Mouse (Mus musculus): ENCODE data around the gene Orai3. TPM values are rescaled to one million over a fixed set of nuclear protein-coding genes. Genes with fewer than 3 reads are reported as not detected.
"Not testable (repeated sequence)": the region's sequence is repeated elsewhere in the genome, so short reads cannot be mapped to it uniquely, and the experiment has no call there.

Gene Orai3
- 10 to 100 TPM; 19.8 to 22.5 TPM for total RNA-seq (2021)
- long read RNA-seq, experiment 1, transcript Orai3-201 (2 exons, 1,996 nt) = major isoform, 24 of 24 reads
- long read RNA-seq, experiment 1, partial matches to known transcripts = 0 of 24 reads
- long read RNA-seq, experiment 1, other reads (novel, unspliced or antisense) = 0 of 24 reads
- long read RNA-seq, experiment 2, transcript Orai3-201 (2 exons, 1,996 nt) = major isoform, 16 of 17 reads
- long read RNA-seq, experiment 2, partial matches to known transcripts = 0 of 17 reads
- long read RNA-seq, experiment 2, other reads (novel, unspliced or antisense) = 1 of 17 reads

DNA sequence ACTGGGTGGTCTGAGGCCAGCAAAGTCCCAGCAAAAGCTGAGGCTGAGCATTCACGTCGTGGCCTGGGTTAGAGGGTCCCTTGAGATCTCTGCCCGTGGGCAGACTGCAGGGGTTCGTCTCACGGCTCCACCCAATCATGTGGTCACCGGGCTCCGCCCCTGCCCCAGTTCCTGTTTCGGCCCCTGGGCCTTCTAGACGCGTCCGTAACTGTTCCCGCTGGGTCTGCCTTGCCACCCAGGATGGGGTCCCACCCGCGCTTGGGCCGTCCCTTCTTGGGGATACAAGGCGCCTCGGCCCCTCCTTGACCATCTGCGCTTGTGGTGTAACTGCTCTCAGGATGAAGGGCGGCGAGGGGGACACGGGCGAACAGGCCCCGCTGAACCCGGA, at the start of gene Orai3:
Orai3 (plus strand) TSS at position 165 of the 388 bp plus-strand sequence.
- intact Hi-C loops (cut with DNase I) = no loop called here

DNA sequence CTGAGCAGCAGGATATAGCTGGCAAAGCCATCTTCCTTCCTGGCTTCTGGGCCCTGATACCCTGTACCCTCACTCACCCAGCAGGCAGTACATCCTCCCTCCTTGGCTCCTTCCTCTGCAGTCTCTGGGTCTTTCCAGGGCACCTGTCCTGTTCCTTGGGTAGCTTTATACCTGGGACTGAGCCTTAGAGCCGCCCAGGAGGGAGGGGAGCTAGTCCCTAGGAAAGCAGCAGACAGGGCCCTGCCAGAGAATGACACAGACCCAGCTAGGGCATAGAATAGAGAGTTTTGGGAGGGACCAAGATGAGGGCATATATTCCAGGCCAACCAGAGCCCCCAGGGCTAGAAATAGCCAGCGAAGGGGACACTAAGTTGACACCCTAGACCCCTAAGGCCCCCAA, 44.1 kb upstream of the Orai3 start:
- intact Hi-C loops (cut with DNase I) = no loop called here

More for the DNA sequence above, at the start of gene Orai3:
- peak; percentile 84 to 86 for DNase-seq (ENCODE audit: low spot score in 2 of 2)

DNA sequence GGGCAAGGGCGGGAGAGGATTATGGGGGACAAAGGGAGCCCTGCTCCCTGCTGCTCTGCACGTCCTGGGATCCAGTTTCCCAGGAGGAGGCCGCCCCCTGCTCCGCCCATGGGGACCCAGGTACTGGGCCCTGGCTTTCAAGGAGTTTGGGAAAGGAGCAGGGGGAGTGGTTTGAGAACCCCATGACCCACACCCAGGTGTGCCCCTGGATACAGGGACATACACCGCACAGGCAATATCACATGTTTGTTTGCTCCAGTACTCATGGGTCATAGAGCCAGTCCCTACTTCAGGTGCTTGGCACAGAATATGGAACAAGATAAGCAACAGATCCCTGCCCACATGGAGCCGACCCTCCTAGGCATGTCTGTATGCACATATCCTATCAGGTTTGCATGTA, 43.7 kb upstream of the Orai3 start:
- no peak for DNase-seq (ENCODE audit: low spot score in 2 of 2)
- intact Hi-C loops (cut with DNase I) = no loop called here

More for the DNA sequence above, 44.1 kb upstream of the Orai3 start:
- no peak for DNase-seq (ENCODE audit: low spot score in 2 of 2)

DNA sequence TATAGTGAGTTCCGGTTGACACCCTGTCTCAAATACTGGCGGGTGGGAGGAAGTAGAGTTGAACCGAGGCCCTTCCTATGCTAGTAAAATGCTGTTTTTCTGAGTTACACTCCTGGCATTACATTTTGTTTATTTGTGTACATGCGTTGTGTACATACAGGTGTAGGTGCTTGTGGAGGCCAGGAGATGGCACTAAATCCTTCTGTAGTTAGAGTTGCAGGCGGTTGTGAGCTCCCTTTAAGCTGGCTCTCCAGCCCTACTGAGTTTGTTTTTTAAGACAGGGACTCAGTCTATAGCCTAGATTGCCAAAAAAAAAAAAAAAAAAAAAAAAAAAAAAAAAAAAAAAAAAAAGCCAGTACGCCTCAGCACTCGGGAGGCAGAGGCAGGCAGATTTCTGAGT, 41.7 kb upstream of the Orai3 start:
- no peak for DNase-seq (ENCODE audit: low spot score in 2 of 2)
- intact Hi-C loops (cut with DNase I) = no loop called here

DNA sequence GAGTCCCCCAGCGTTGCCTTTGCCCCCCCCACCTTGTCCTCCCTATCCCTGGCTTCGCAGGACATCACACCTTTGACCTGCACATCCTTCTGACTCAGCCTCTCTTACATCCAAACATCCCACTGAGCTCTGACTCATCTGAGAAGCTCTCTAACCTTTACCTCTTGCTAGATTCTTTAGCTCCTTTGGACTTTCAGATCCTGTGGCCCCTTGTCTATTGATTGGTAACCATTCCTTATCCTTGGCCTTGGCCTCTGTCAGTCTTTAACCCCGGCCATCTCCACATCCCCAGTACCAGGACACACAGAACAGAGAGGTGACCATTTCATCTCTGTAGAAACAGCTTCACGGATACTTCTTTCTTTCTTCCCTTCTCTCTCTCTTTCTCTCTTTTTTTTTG, 39.4 kb upstream of the Orai3 start:
- no peak for DNase-seq (ENCODE audit: low spot score in 2 of 2)
- intact Hi-C loops (cut with DNase I) = no loop called here

DNA sequence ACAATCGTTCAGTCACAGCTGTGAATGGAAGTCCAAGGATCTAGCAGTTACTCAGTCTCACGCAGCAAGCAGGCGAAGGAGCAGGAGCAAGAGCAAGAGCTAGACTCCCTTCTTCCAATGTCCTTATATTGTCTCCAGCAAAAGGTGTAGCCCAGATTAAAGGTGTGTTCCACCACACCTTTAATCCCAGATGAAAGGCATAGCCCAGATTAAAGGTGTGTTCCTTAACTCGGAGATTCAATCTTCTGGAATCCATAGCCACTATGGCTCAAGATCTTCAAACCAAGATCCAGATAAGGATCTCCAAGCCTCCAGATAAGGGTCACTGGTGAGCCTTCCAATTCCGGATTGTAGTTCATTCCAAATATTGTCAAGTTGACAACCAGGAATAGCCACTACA, 37.5 kb upstream of the Orai3 start, which contains the start of gene Ctf2:
Ctf2 (minus strand) TSS at position 101 of the 400 bp plus-strand sequence.
- DNase-seq (ENCODE audit: low spot score in 2 of 2); intact Hi-C loops (cut with DNase I): not testable (repeated sequence)

DNA sequence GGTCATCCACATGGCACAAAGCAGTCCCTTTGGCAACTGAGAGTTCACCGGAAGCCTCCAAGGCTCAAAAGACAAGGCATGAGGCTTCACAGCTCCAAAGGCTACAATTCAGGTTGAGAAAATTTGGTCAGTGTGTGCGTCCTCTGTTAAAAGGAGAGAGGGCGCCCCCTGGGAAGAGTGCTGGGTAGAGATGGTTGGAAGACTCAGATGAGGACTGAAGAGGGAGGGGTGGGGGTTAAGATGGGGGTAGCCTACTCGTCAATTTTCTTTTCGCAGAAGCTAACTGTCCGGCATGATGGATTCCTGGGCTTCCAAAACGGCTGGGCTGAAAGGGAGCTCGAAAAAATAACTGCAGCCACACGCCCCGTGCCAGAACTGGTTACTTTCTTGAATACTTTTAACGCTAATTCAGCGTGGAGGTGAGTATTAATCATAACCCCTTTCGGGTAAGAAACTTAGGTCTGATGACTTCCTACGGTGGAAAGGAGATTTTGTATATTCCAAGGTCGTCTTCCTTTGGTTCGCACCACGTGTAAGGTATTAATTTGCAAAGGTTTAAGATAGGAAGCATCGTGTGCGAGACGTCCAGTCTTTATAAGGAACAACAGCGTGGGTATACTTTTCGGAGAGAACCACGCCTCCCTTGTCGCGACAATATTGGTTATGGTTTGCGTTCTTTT, 25.1 kb upstream of the Orai3 start, which contains the start of gene Fbxl19:
Fbxl19 (plus strand) TSS at position 178 of the 680 bp plus-strand sequence.
- peak; percentile 78 to 81 for DNase-seq (ENCODE audit: low spot score in 2 of 2)
- intact Hi-C loops (cut with DNase I) = loop anchor here (5.0 kb wide), 2 partner anchors 67 to 87 kb away; no protein-coding TSS in a partner anchor

DNA sequence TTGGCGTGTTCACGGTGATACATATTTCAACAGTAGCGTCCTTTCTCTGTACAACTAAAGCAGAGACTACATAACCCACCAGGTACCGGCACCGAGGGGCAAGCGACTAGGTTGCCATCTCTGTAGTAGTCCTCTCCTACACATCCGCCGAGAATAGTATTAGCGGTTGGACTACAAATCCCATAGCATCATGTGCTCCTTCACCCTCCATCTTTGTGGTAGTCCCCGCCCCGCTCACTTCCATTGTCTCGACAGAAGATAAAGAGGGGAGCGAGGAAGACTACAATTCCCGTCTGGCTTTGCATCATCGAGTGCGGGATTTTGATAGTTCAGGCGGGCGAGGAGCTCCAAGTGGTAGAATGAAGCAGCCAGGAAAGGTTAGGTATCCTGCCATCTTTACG, 24.4 kb upstream of the Orai3 start:
- intact Hi-C loops (cut with DNase I) = no loop called here

DNA sequence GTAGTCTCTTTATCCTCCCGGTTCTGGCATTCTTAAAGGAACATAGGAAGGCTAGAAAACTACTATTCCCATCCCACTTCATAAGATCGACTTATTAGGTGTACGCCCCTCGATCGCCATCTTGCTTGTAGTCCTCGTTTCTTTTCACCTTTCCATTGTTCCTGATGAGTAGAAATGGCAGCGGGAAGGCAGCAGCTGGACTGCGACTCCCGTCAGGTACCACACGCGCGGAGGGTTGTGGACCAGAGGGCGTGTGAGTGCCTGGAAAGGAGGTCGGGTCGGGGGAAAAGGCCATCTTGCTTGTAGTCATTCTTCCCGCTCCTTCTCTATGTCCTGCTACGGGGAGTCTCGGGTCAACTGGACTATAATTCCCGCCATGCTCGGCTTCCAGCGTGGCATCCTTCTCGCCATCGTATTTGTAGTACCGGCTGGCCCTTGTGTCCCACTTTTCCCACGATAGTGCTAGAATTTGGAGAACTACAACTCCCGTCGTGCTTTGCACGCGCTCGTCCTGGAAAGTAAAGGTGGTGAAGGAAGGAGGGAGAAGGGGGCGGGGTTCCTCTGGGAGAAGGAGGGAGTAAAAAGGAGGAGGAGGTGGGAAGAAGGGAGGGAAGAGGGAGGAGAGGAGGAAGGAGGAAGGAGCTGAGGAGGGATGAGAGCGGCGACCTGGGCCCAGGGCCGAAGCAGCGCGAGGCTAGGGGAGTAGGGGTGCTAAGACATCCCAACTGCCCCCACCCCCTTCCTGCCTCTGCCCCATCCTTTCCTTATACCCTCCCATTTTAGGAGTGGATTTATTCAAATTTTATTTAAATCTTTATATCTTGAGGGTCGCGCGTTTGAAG, 23.7 kb upstream of the Orai3 start:
- intact Hi-C loops (cut with DNase I) = no loop called here
- DNase-seq (ENCODE audit: low spot score in 2 of 2) = peak; percentile 97 to 99

More for the DNA sequence above, 24.4 kb upstream of the Orai3 start:
- peak; percentile 94 to 99 for DNase-seq (ENCODE audit: low spot score in 2 of 2)

DNA sequence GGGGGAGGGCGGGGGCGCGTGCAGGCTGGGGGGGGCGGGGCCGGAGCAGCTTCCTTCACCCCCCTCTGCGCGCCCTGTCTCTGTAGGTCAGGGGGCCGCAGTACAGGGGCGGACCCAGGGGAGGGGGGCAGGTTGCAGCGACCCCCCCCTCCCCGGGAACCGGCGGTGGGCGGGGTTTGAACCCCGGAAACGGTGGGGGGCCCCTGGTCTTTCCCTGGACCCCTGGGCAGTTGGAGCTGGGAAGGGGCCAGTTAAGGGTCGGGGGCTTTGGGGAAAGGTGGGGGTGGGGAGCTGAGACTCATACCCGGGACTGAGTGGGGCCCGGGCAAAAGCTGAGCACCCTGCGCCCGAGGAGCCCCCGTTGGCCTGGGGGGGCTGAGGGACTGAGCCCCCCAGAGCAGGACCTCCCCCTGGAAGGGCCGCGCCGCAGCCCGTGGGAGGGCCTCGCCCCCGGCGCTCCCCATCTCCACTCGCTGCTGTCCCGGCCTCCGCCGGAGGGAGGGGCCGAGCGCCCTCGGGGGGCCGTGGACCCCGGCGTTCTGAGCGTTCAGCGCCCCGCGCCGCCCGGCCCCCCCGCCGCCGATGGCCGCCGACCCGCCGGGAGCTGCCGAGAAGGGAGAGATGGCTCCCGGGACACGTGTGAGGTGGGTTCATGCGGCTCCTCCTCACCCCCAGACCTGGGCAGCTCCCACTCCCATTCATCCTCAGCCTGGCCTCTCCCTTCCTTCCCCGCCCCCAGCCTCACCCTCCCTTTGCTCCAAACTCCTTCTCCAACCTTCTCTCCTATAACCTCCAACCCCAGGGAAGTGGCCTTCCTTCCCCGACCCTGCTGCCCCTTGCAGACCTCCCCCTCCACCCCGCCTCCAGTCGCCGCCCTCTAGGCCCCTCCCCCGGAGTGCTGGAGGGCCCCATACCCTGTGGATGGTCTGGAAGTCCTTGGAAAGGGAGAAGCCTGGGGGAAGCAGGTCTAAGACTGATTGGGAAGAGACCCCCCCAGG, 22.8 kb upstream of the Orai3 start:
- intact Hi-C loops (cut with DNase I) = no loop called here
- no peak for DNase-seq (ENCODE audit: low spot score in 2 of 2)

DNA sequence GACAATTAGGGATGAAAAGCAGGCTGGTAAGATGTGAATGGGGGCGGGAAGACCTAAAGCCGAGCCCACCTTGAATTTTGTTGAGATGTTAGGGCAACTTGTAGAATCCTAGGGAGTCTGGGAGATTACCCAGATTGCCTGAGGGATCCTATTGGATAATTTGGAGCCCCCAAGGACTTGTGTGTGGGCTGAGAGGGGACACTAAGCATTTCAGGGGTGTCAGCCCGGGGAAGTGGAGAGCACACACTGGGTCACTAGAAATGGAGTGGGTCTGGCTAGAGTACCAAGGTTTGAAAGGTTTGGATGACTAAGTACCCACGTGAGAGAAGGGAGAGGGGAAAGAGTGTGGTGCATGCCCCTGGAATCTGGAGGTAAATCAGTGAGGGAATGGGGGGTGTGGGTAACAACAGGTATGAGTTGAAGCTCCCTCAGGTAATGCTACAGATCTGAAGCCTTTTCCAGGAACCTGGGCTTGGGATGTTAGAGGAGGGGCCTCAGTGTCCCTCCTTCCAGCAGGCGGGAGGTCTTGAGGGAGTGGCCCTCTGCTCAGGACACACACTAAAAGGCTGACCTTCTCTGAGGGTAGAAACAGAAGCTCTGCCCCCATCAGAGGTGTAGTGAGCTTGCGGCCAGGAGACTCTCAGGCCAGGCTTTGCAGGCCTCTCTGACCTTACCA, 21.9 kb upstream of the Orai3 start:
- DNase-seq (ENCODE audit: low spot score in 2 of 2) = no peak
- intact Hi-C loops (cut with DNase I) = no loop called here

DNA sequence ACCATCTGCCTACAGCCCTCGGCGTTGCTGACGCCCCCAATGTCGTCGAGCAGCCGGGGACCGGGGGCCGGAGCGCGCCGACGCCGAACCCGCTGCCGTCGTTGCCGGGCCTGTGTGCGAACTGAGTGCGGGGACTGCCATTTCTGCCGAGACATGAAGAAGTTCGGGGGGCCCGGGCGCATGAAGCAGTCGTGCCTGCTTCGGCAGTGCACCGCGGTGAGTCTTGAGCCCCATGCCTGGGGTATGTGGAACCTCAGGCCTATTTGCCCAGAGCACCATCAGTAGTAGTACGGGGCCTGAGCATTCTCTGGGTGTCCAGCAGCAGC, 21.4 kb upstream of the Orai3 start:
- no peak for DNase-seq (ENCODE audit: low spot score in 2 of 2)
- intact Hi-C loops (cut with DNase I) = no loop called here

DNA sequence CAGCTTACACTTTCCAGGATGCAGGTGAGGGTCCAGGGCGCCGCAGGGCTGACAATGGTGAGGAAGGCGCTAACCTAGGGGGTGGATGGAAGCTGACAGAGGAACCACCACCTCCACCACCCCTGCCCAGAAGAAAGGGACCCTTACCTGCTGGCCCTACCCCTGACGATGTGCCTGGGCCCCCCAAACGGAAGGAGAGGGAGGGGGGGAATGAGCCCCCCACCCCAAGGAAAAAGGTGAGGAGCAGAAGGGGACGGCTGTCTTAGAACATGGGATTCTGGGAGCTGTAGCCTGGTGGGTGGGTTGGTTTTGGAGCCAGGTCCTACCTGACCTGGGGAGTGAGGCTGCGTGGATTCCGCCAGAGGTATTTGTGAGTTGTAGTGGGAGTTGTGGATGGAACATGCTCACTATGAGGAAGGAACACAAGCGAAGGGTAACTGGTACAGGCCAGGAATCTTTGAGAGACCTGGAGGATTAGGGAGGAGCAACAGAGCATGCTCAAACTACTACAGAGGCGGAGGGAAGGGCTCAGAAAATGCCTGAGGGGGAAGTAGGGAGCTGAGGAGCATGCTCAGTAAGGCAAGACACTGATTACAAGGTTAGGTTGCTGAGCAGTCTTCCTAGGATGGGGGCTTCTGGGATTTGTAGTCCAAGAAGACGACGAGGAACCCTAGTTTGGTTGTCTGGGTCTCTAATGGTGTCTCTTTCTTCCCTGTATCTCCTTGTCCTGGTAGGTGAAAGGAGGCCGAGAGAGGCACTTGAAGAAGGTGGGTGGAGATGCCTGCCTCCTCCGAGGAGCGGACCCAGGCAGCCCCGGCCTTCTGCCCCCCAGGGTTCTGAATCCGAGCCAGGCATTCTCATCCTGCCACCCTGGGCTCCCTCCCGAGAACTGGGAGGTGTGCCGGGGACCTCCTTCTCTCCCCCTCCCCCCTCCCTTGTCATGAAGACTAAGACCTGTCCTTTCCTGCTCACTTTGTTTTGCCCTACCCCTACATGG, 19.2 kb upstream of the Orai3 start:
- DNase-seq (ENCODE audit: low spot score in 2 of 2) = peak; percentile 69 to 81
- intact Hi-C loops (cut with DNase I) = no loop called here

DNA sequence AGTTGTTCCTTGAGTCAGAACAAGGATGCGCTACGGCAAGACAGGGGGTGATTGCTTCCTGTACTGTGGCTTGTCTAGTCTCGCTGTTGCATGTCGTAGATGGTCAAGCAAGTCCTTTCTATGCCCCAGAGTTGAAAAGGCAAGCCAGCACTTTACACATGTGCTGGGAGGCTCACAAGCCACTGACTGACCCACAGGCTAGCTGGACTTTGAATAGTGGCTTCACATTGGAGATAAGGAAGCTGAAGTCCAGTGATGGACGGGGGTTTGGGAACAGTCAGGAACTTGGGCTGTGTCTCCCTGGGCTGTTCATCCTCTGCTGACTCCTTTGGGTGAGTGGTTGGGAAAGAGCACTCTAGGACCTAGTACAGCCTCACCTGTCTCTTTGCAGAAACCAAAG, 18.0 kb upstream of the Orai3 start:
- DNase-seq (ENCODE audit: low spot score in 2 of 2) = no peak
- intact Hi-C loops (cut with DNase I) = no loop called here

DNA sequence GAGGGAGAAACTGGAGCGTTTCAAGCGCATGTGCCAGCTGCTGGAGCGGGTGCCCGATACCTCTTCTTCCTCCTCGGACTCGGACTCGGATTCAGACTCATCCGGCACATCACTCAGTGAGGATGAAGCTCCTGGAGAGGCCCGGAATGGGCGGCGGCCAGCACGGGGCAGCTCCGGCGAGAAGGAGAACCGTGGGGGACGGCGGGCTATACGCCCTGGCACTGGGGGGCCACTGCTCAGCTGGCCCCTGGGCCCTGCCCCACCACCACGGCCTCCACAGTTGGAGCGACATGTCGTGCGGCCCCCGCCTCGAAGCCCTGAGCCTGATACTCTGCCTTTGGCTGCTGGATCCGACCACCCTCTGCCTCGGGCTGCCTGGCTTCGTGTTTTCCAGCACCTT, 17.5 kb upstream of the Orai3 start:
- intact Hi-C loops (cut with DNase I) = no loop called here
- no peak for DNase-seq (ENCODE audit: low spot score in 2 of 2)

DNA sequence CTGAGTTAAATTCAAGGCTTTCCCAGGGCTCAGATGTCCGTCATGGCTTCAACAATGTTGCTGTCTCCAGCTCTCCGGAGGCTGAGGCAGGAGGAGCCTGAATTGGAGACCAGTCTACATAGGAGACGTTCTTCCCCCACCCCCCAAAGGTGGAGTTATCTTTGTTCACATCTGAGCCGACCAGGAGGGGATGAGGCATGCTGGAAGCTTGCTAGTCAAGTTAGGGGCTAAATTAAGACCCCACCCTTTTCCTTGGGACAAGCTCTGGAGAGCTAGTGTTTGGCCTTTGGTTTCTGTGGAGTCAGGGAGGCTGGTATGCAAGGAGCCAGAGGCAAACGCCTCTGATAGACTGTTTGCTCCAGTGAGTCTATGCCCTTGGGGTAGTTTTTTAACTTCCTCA, 16.5 kb upstream of the Orai3 start:
- no peak for DNase-seq (ENCODE audit: low spot score in 2 of 2)
- intact Hi-C loops (cut with DNase I) = no loop called here

DNA sequence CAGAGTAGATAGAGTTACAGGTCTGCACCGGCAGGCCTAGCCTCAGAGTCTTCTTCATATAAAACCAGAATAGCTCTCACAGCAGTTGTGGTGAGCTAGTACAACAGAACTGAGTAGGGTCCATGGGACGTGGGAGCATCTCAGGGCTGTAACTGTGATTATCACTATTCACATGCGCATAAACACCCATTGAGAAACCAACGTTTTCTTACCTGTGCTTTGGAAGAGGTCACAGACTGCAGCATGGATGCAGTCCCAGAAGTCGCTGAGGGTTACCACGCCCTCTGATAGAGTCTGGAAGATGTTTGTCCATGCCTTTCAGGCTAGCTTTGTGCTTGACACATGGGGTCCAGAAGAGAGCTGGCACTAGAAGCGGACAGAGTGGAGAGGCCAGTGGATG, 15.9 kb upstream of the Orai3 start:
- intact Hi-C loops (cut with DNase I) = no loop called here
- no peak for DNase-seq (ENCODE audit: low spot score in 2 of 2)
